Mouse (Mus musculus) CH12.LX (cell line): ENCODE measurements around the gene Car15.

Experiments
- BHLHE40 ChIP-seq: IDR thresholded peaks from 2 replicates; pipeline ENCODE4 v1.6.1; 2011; ENCODE audit warnings: mild to moderate bottlenecking, low read depth, low read length, improper control_type of control experiment
- CTCF ChIP-seq, 2 experiments: IDR thresholded peaks in 1 of 2; conservative IDR thresholded peaks in 1 of 2; 2 replicates each; pipeline ENCODE4 v1.5.1; 2011 to 2012; ENCODE audit warnings: low read depth in 2 of 2, low read length in 2 of 2, improper control_type of control experiment in 1 of 2, inconsistent platforms in 1 of 2, mild to moderate bottlenecking in 1 of 2, moderate library complexity in 1 of 2
- ELF1 ChIP-seq: IDR thresholded peaks from 2 replicates; pipeline ENCODE4 v1.6.1; 2014; ENCODE audit warnings: low read depth, mild to moderate bottlenecking, inconsistent platforms, low read length, improper control_type of control experiment
- EP300 ChIP-seq: IDR thresholded peaks from 2 replicates; pipeline ENCODE4 v1.6.1; 2011; ENCODE audit warnings: low read length, improper control_type of control experiment
- ETS1 ChIP-seq: conservative IDR thresholded peaks from 2 replicates; pipeline ENCODE4 v1.6.1; 2012; ENCODE audit warnings: low read depth, mild to moderate bottlenecking, inconsistent platforms, low read length, improper control_type of control experiment, moderate library complexity
- POLR2A ChIP-seq: IDR thresholded peaks from 2 replicates; pipeline ENCODE4 v1.6.1; 2011; ENCODE audit warnings: low read depth, mild to moderate bottlenecking, improper control_type of control experiment, low read length
- ZC3H11A ChIP-seq: IDR thresholded peaks from 2 replicates; pipeline ENCODE4 v1.6.1; 2012; ENCODE audit warnings: low read depth, mild to moderate bottlenecking, inconsistent platforms, low read length, improper control_type of control experiment

DNA sequence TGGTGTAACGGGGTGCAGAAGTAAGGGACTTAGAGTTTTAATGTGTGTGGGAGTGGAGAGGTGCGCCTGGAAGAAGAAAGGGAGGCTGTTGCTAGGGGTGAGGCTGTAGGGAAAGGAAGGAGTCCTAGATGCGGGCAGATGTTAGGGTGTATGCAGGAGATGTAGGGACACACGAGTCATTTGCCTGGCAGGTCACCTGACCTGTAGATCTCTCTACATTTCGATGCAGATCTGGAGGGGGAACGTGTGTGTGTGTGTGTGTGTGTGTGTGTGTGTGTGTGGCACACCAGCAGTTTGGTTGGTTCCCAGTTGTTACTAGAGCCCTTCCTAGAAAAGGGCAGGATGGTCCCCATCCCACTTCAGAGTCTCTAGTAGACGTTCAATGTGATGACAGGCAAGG is 33.2 kb downstream of the Car15 start:
- no peak for TF ChIP-seq ELF1
- no peak for TF ChIP-seq CTCF (conservative IDR thresholded peaks at IDR 0.05 in 1 of 2, IDR thresholded peaks at IDR 0.05 in 1 of 2; ENCODE audit: low read depth in 2 of 2, low read length in 2 of 2)
- TF ChIP-seq EP300: no peak
- no peak for TF ChIP-seq POLR2A
- TF ChIP-seq ZC3H11A: no peak
- no peak for TF ChIP-seq ETS1
- no peak for TF ChIP-seq BHLHE40
